Mouse (Mus musculus) megakaryocyte, embryonic 14.5 days (primary cell): ENCODE measurements around the gene Plet1.

Source experiments
- FLI1 ChIP-seq: IDR thresholded peaks from 2 replicates; pipeline ENCODE4 v1.6.1; 2012; ENCODE audit warnings: low read length, inconsistent platforms, mixed read lengths
- GATA1 ChIP-seq: IDR thresholded peaks from 3 replicates; pipeline ENCODE4 v1.6.1; 2012; ENCODE audit warnings: mixed read lengths, low read length, inconsistent platforms, borderline replicate concordance

GRCm38 (mm10) chr9:50524936-50525335 lies 30.6 kb downstream of the Plet1 start:
- TF ChIP-seq GATA1, result no peak
- no peak for TF ChIP-seq FLI1
